Mouse (Mus musculus) left cerebral cortex, adult 11 months (tissue): ENCODE measurements around the gene Krtap3-3.
"Not testable (repeated sequence)": the region's sequence is repeated elsewhere in the genome, so short reads cannot be mapped to it uniquely, and the experiment has no call there.

Source experiments
- DNase-seq: peaks from one replicate; pipeline ENCODE4 v3.0.0; 2022; ENCODE audit warnings: low spot score

Krtap3-3 gene

GRCm38 (mm10) chr11:99550765-99551164, at the start of gene Krtap3-3:
TSS of gene Krtap3-3 (minus strand) at chr11:99550865.
- DNase-seq: no peak

GRCm38 (mm10) chr11:99597742-99598141, 47.1 kb upstream of the Krtap3-3 start, which contains the start of gene Krtap9-3:
TSS of gene Krtap9-3 (minus strand) at chr11:99598105.
- not testable (repeated sequence) for DNase-seq

GRCm38 (mm10) chr11:99590981-99591380, 40.3 kb upstream of the Krtap3-3 start, which contains the start of gene Krtap1-3:
TSS of gene Krtap1-3 (minus strand) at chr11:99591339.
- no peak for DNase-seq

GRCm38 (mm10) chr11:99585096-99585495, 34.4 kb upstream of the Krtap3-3 start:
- no peak for DNase-seq

GRCm38 (mm10) chr11:99583245-99583704, 32.6 kb upstream of the Krtap3-3 start, which contains the start of gene Krtap1-4:
TSS of gene Krtap1-4 (minus strand) at chr11:99583654.
- no peak for DNase-seq

- no peak for DNase-seq
These were observed 30.9 kb upstream of the Krtap3-3 start for GRCm38 (mm10) chr11:99581564-99581963.

GRCm38 (mm10) chr11:99581051-99581450, 30.4 kb upstream of the Krtap3-3 start:
- DNase-seq: no peak

GRCm38 (mm10) chr11:99580636-99581035, 30.0 kb upstream of the Krtap3-3 start, which contains the start of gene Krtap1-5:
TSS of gene Krtap1-5 (minus strand) at chr11:99581016.
- DNase-seq: no peak

GRCm38 (mm10) chr11:99574106-99574505, 23.4 kb upstream of the Krtap3-3 start:
- DNase-seq: no peak

- no peak for DNase-seq
These were observed 22.5 kb upstream of the Krtap3-3 start for GRCm38 (mm10) chr11:99573164-99573563.

- no peak for DNase-seq
These were observed 15.9 kb upstream of the Krtap3-3 start, which contains the start of gene Krtap3-1 for GRCm38 (mm10) chr11:99566530-99566929. TSS of gene Krtap3-1 (minus strand) at chr11:99566630.

- DNase-seq: no peak
These were observed 11.9 kb upstream of the Krtap3-3 start for GRCm38 (mm10) chr11:99562580-99562979.

GRCm38 (mm10) chr11:99559366-99559765, 8.7 kb upstream of the Krtap3-3 start, which contains the start of gene Gm11939:
TSS of gene Gm11939 (minus strand) at chr11:99559466.
- DNase-seq: no peak

- no peak for DNase-seq
These were observed 7.5 kb upstream of the Krtap3-3 start for GRCm38 (mm10) chr11:99557976-99558745.

- DNase-seq: no peak
These were observed 6.1 kb upstream of the Krtap3-3 start, which contains the start of gene Krtap3-2 for GRCm38 (mm10) chr11:99556753-99557152. TSS of gene Krtap3-2 (minus strand) at chr11:99556853.

GRCm38 (mm10) chr11:99556195-99556594, 5.5 kb upstream of the Krtap3-3 start:
- DNase-seq: no peak

GRCm38 (mm10) chr11:99547892-99548291, 2.8 kb downstream of the Krtap3-3 start:
- DNase-seq: no peak

GRCm38 (mm10) chr11:99539721-99540120, 10.9 kb downstream of the Krtap3-3 start:
- DNase-seq: peak; percentile 41

- no peak for DNase-seq
These were observed 29.3 kb downstream of the Krtap3-3 start, which contains the start of gene Krt39 for GRCm38 (mm10) chr11:99521288-99521860. TSS of gene Krt39 (minus strand) at chr11:99521338.

GRCm38 (mm10) chr11:99514098-99514497, 36.6 kb downstream of the Krtap3-3 start:
- DNase-seq: no peak
